Mouse (Mus musculus): Measurements from ENCODE around the gene Cmip. TPM values are rescaled to one million over a fixed set of nuclear protein-coding genes. Genes with fewer than 3 reads are reported as not detected.

The Cmip gene
- polyA plus RNA-seq, 1 experiment from 2014 or later, result 6.7 TPM

DNA sequence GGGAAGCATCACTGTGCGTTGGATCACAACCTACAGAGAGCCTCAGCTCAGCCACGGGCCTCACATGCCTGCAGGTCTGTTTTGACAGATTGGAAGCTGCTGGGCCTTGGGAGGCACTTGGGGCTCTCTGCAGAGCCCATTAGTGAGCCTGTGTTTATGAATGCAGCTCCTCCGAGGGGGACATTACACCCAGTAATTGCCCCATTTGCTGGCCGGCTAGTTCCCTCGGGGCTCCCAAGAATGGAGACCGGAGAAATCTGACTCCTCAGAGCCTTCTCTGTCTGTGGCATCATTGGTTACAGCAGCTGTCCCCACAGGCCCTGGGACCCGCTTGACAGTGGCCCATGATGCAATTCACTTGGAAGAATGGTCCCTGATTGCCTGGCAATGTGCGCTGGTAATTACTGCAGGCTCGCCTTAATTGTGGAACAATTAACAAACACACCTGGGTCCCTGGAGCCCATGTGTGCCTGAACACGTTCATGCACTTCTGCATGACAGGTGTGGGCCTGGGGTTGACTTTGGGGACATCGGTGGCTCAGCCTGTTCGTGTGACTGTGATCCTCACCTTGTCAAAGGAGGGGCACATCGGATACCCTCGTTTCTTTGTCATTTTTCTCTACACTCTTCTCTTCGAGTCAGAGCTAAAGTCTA lies 189.6 kb downstream of the Cmip start:
- Histone ChIP-seq H3K4me1 (replicated peaks) (0 out of 2 replicates have a peak, but pooled peaks cover 4% of the 10 kb centered on the region), H3K4me3 (replicated peaks) (no peak overlapping the region), H3K9ac (no peak overlapping the region), H3K4me2 (no peak overlapping the region), H3K36me3 (peaks cover 80% of the 10 kb centered on the region), H3K9me3 (replicated peaks) (no peaks in the 10 kb centered on the region), H3K27ac (no peak overlapping the region), H3K27me3 (no peaks in the 10 kb centered on the region)
- WGBS (ENCODE audit: insufficient replicate concordance), result 85% methylated on average over 15 of the region's 15 CpGs
- ATAC-seq (ENCODE audit: low read depth), result no peak
- no peak for DNase-seq

DNA sequence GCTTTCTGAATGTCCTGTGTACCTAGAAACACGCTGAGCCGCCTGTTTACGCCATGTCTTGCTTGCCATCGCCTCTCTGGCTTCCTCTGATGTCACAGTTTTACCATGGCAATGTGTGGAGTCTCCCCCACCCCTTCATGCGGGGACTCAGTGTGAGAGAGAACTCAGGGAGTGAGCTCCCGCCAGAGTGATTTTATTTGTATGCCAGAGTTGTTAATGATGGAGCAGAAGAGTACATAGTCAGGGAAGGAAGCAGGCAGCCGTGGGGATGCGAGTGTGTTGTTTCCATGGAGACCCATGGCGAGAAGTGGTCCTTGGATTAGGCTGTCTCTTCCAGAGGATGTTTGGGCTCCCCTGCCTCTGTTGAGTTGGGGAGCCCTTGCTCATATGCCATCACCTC lies 194.2 kb downstream of the Cmip start:
- H3K4me1 ChIP-seq (replicated peaks), result no peaks in the 10 kb centered on the region
- no peak overlapping the region for H3K4me3 ChIP-seq (replicated peaks)
- no peak for ATAC-seq (ENCODE audit: low read depth)
- WGBS (ENCODE audit: insufficient replicate concordance), result 83% methylated on average over 9 of the region's 9 CpGs
- no peak overlapping the region for H3K27ac ChIP-seq
- H3K27me3 ChIP-seq, result no peaks in the 10 kb centered on the region
- no peak overlapping the region for H3K4me2 ChIP-seq
- peaks cover 99% of the 10 kb centered on the region for H3K36me3 ChIP-seq
- no peaks in the 10 kb centered on the region for H3K9me3 ChIP-seq (replicated peaks)
- no peak for DNase-seq
- no peak overlapping the region for H3K9ac ChIP-seq

DNA sequence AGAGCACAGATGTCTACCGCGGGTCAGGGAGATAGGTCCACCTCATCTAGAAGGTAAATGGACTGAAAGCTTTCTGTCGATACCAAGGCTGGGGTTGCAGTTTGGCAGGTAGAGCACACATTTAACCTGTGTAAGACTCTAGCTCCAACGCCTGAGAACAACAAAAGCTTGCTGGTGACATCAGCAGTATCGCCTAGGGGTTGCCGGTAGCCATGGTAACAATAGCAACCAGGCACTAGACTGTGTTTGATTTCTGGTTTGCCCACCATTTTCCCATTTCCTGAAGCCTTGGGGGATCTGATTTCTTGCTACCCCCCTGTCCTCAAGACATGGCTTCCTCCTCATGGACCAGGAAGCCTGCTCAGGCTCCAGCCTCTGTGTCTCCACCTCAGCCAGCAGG lies 197.1 kb downstream of the Cmip start:
- no peak overlapping the region for H3K4me3 ChIP-seq (replicated peaks)
- H3K9ac ChIP-seq, result no peak overlapping the region
- no peak overlapping the region for H3K4me2 ChIP-seq
- H3K27me3 ChIP-seq, result no peaks in the 10 kb centered on the region
- no peak overlapping the region for H3K27ac ChIP-seq
- no peaks in the 10 kb centered on the region for H3K9me3 ChIP-seq (replicated peaks)
- 80% methylated on average over 6 of the region's 6 CpGs for WGBS (ENCODE audit: insufficient replicate concordance)
- DNase-seq (no peak), ATAC-seq (ENCODE audit: low read depth) (no peak)
- no peaks in the 10 kb centered on the region for H3K4me1 ChIP-seq (replicated peaks)
- H3K36me3 ChIP-seq, result peaks cover 92% of the 10 kb centered on the region

DNA sequence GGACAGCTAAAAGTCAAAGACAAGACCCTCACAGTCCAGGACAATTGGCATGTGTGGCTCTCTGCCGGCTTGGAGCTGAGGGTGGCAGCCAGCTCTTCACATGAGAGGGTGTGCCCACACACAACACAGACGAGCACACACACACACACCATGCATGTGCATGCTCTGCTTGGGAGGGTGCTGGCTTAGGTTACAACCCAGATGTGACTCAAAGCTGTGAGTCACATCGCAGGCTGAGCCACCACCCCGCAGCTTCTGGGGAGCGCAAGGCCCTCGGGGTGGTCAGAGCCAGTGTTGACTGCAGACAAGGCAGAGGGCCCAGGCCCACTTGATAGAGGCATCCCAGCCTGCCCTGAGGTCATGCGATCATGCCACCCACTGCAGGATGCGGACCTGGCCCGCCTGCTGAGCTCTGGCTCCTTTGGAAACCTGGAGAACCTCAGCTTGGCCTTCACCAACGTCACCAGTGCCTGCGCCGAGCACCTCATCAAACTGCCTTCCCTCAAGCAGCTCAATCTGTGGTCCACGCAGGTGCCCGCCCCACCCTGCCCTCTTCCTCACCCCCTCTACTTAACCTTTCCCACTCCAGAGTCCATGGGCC lies 197.8 kb downstream of the Cmip start:
- Histone ChIP-seq H3K9ac (no peak overlapping the region), H3K9me3 (replicated peaks) (no peaks in the 10 kb centered on the region), H3K27me3 (no peaks in the 10 kb centered on the region), H3K36me3 (peaks cover 86% of the 10 kb centered on the region), H3K4me1 (replicated peaks) (no peaks in the 10 kb centered on the region), H3K27ac (no peak overlapping the region), H3K4me3 (replicated peaks) (no peak overlapping the region), H3K4me2 (no peak overlapping the region)
- DNase-seq (no peak), ATAC-seq (ENCODE audit: low read depth) (no peak)
- 87% methylated on average over 14 of the region's 14 CpGs for WGBS (ENCODE audit: insufficient replicate concordance)

DNA sequence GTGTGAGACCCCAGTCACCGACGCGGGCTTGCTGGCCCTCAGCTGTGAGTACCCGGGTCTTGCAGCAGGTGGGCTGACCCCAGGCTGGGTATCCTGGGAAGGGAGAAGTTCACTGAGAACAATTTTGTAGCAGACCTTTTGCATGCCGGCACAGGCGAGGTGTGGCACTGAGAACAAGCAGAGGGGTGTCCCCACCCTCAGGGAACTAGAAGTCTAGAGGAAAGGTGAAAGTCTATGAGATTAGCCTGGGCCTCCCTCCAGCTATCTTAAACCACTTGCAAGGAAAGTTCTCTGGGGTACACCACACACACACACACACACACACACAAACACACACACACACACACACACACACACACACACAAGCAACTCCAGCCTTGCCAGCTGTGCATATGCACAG lies 198.8 kb downstream of the Cmip start:
- no peaks in the 10 kb centered on the region for H3K9me3 ChIP-seq (replicated peaks)
- no peak overlapping the region for H3K4me3 ChIP-seq (replicated peaks)
- peaks cover 75% of the 10 kb centered on the region for H3K36me3 ChIP-seq
- no peaks in the 10 kb centered on the region for H3K4me1 ChIP-seq (replicated peaks)
- DNase-seq (no peak), ATAC-seq (ENCODE audit: low read depth) (no peak)
- H3K9ac ChIP-seq, result no peak overlapping the region
- WGBS (ENCODE audit: insufficient replicate concordance), result 82% methylated on average over 6 of the region's 6 CpGs
- H3K4me2 ChIP-seq, result no peak overlapping the region
- no peaks in the 10 kb centered on the region for H3K27me3 ChIP-seq
- no peak overlapping the region for H3K27ac ChIP-seq

DNA sequence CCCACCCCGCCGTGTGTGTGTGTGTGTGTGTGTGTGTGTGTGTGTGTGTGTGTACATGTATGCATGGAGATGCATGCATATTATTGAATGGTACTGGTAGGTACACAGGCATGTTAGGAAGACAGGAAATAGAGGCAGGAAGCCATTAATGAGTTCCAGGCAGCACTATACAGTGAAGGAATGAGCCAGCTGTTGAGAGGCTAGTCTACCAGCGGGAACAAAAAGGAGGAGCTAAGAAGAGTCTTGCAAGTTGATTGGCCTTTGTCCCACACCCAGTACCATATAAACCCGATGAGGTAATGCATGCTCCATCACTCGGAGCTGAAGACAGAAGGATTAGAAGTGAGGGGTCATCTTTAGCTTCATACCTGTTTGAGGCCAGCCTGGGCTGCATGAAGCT lies 201.6 kb downstream of the Cmip start:
- H3K27me3 ChIP-seq, result no peaks in the 10 kb centered on the region
- no peak overlapping the region for H3K27ac ChIP-seq
- 60% methylated on average over 5 of the region's 5 CpGs for WGBS (ENCODE audit: insufficient replicate concordance)
- no peak for DNase-seq
- H3K36me3 ChIP-seq, result peaks cover 48% of the 10 kb centered on the region
- H3K9me3 ChIP-seq (replicated peaks), result no peaks in the 10 kb centered on the region
- no peak; the same call in 1 of the 2 replicates for ATAC-seq (ENCODE audit: low read depth)
- H3K4me2 ChIP-seq, result no peak overlapping the region
- H3K4me1 ChIP-seq (replicated peaks), result no peaks in the 10 kb centered on the region
- no peak overlapping the region for H3K4me3 ChIP-seq (replicated peaks)
- H3K9ac ChIP-seq, result no peak overlapping the region

DNA sequence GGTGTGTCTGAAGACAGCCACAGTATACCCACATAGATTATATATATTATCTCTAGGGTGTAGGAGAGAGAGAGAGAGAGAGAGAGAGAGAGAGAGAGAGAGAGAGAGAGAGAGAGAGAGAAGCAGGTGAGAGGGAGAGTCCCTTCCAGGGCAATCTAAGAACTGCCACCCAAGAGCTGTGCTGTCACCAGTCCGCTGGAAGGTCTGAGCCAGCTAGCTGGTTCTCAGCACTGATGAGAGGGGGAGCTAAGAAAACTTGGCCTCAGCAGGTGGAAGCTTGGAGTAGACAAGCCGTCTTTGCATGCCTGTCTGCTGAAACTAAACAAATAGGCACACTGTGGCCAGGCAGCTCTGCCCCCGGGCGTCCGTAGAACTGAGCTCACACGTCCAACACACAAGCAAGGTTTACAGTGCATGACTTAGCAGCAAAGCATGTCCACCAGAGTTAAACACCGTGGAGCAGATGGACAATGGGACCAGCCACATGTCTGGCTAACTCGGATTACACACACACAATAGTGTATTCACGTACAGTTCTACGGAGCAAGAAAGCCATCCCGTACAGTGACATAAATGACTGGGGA lies 205.9 kb downstream of the Cmip start:
- no peak overlapping the region for H3K9ac ChIP-seq
- no peaks in the 10 kb centered on the region for H3K27me3 ChIP-seq
- H3K27ac ChIP-seq, result no peak overlapping the region
- WGBS (ENCODE audit: insufficient replicate concordance), result 77% methylated on average over 11 of the region's 11 CpGs
- H3K4me1 ChIP-seq (replicated peaks), result no peaks in the 10 kb centered on the region
- no peak for ATAC-seq (ENCODE audit: low read depth)
- DNase-seq, result no peak
- H3K4me3 ChIP-seq (replicated peaks), result no peak overlapping the region
- H3K4me2 ChIP-seq, result no peak overlapping the region
- H3K9me3 ChIP-seq (replicated peaks), result no peaks in the 10 kb centered on the region
- H3K36me3 ChIP-seq, result peaks cover 4% of the 10 kb centered on the region

DNA sequence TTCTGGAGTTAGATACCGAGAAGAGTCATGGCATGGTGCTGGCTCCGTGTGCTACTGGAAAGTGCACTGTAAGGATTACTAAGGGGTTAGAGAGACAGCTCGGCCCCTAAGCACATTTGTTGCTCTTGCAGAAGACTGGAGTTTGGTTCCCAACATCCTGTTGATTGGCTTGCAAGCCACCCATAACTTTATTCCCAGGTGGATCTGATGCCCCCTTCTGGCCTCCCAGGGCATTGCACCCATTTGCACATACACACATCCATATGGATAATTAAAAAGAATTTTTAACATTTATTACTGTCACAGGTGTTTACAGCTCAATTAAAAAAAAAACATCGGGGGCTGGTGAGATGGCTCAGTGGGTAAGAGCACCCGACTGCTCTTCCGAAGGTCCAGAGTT lies 207.7 kb downstream of the Cmip start:
- Histone ChIP-seq H3K27me3 (no peaks in the 10 kb centered on the region), H3K27ac (no peak overlapping the region), H3K36me3 (no peaks in the 10 kb centered on the region), H3K4me3 (replicated peaks) (no peak overlapping the region), H3K9me3 (replicated peaks) (no peaks in the 10 kb centered on the region), H3K4me2 (no peak overlapping the region), H3K4me1 (replicated peaks) (peaks cover under 1% of the 10 kb centered on the region), H3K9ac (no peak overlapping the region)
- ATAC-seq (ENCODE audit: low read depth) (no peak), DNase-seq (no peak)
- 87% methylated on average over 6 of the region's 6 CpGs for WGBS (ENCODE audit: insufficient replicate concordance)

DNA sequence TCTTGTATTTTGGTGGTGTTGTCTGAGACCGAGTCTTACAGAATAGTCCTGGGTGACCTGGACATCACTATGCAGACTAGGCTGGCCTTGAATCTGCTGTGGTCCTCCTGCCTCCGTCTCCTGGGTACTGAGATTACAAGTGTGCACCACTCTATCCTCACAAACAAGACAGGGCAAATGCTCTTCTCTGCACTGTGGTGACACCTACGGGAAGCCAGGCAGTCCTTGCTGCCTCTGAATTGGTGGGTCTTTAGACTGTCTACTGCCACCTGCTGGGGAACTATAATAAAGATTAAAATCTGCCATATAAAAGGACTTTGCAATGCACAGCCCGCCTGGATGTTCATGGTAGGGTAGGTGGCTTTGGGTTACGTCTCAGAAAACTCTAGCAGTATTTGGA lies 208.4 kb downstream of the Cmip start:
- Histone ChIP-seq H3K4me2 (no peak overlapping the region), H3K27me3 (peaks cover 7% of the 10 kb centered on the region; the same call in 1 of the 2 replicates), H3K36me3 (no peaks in the 10 kb centered on the region), H3K9ac (no peak overlapping the region), H3K4me3 (replicated peaks) (no peak overlapping the region), H3K27ac (no peak overlapping the region), H3K9me3 (replicated peaks) (no peaks in the 10 kb centered on the region), H3K4me1 (replicated peaks) (peaks cover 8% of the 10 kb centered on the region)
- ATAC-seq (ENCODE audit: low read depth) (peak; percentile 68), DNase-seq (peak; percentile 42)
- 29% methylated on average over 5 of the region's 5 CpGs for WGBS (ENCODE audit: insufficient replicate concordance)

DNA sequence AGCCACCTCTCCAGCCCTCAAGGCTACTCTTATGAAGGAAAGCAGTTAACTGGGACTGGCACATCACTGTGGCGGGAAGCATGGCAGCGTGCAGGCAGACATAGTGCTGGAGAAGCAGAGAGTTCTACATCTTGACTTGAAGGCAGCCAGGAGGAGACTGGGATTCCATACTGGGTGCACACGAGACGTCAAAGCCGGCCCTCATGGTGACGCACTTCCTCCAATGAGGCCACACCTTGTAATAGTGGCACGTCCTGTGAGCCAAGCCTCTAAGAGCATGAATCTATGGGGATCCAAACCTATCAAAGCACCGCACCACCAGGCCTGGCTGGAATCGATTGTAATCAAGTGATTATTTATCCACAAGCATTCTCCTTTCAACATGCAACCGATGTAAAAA lies 210.6 kb downstream of the Cmip start:
- no peaks in the 10 kb centered on the region for H3K36me3 ChIP-seq
- H3K27me3 ChIP-seq, result peaks cover 7% of the 10 kb centered on the region; the same call in 1 of the 2 replicates
- H3K27ac ChIP-seq, result no peak overlapping the region
- 66% methylated on average over 10 of the region's 10 CpGs for WGBS (ENCODE audit: insufficient replicate concordance)
- no peaks in the 10 kb centered on the region for H3K9me3 ChIP-seq (replicated peaks)
- ATAC-seq (ENCODE audit: low read depth) (no peak), DNase-seq (no peak)
- peaks cover 22% of the 10 kb centered on the region for H3K4me1 ChIP-seq (replicated peaks)
- no peak overlapping the region for H3K9ac ChIP-seq
- H3K4me3 ChIP-seq (replicated peaks), result no peak overlapping the region
- no peak overlapping the region for H3K4me2 ChIP-seq

DNA sequence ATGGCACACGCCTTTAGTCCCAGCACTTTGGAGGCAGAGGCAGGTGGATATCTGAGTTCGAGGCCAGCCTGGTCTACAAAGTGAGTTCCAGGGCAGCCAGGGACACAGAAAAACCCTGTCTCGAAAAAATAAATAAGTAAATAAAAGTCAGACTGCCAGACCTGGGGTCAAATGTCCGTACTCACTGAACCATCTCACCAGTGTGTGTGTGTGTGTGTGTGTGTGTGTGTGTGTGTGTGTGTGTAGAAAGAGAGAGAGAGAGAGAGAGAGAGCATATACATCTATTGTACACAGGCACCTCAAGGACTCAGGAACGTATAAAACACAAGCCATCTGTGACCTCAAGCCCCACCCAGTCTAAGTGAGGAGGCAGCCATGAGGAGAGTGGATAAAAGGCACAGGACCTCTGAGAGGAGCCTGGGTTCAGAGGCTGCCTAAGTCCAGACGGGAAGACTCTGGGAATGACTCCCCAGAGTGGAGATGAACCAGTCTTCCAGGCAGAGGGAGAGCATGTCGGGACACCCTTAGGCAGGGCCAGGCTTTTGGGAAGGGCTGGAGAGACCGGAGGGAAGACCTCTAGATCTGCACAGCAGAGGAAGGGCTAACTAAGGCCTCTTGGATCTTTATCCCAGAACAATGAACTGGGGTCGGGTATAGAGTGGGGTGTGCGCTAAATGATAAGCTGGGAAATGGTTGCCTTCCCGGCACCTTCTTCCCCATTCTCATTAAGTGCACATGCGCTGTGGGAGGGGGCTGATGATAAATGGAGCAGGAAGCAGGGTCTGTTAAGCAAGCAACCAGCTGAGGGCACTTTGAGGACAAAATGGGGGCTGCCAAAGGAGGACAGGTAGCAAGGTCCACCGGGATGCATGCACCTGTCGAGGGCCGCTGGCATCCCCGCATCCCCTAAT lies 212.8 kb downstream of the Cmip start:
- WGBS (ENCODE audit: insufficient replicate concordance), result 25% methylated on average over 16 of the region's 16 CpGs
- H3K36me3 ChIP-seq, result no peaks in the 10 kb centered on the region
- H3K27me3 ChIP-seq, result peaks cover 7% of the 10 kb centered on the region; the same call in 1 of the 2 replicates
- ATAC-seq (ENCODE audit: low read depth) (no peak), DNase-seq (no peak)
- no peak overlapping the region for H3K4me3 ChIP-seq (replicated peaks)
- peaks cover 24% of the 10 kb centered on the region for H3K4me1 ChIP-seq (replicated peaks)
- H3K4me2 ChIP-seq, result peak overlapping the region; percentile 41
- no peaks in the 10 kb centered on the region for H3K9me3 ChIP-seq (replicated peaks)
- H3K9ac ChIP-seq, result peak overlapping the region; percentile 9; the same call in 1 of the 2 replicates
- no peak overlapping the region for H3K27ac ChIP-seq
